Mouse (Mus musculus): ENCODE measurements around the gene Cmss1. TPM values are rescaled to one million over a fixed set of nuclear protein-coding genes. Genes with fewer than 3 reads are reported as not detected.

Gene Cmss1
- polyA plus RNA-seq, 1 experiment from 2014 or later: 18.6 TPM

GRCm38 (mm10) chr16:57372156-57372555, 234.5 kb downstream of the Cmss1 start:
- H3K27me3 ChIP-seq (ENCODE audit: control insufficient read depth, insufficient read depth, low read depth, low read length): no peaks in the 10 kb centered on the region
- ATAC-seq (ENCODE audit: low read depth): no peak
- H3K4me3 ChIP-seq (ENCODE audit: low read depth, low read length): no peak overlapping the region
- no peak overlapping the region for H3K9ac ChIP-seq (ENCODE audit: low read depth, low read length)
- no peaks in the 10 kb centered on the region for H3K4me1 ChIP-seq (ENCODE audit: control insufficient read depth, low read depth, low read length)
- no peaks in the 10 kb centered on the region for H3K9me3 ChIP-seq (replicated peaks; ENCODE audit: control insufficient read depth, low read length)
- no peaks in the 10 kb centered on the region for H3K36me3 ChIP-seq (ENCODE audit: control insufficient read depth, insufficient read depth)
- no peak overlapping the region for H3K27ac ChIP-seq (ENCODE audit: low read length)
- H3K4me2 ChIP-seq (ENCODE audit: low read depth, low read length): no peak overlapping the region
- 58% methylated on average over 3 of the region's 3 CpGs for WGBS (ENCODE audit: insufficient replicate concordance)

- no peak overlapping the region for H3K9ac ChIP-seq (ENCODE audit: low read depth, low read length)
- no peak overlapping the region for H3K4me2 ChIP-seq (ENCODE audit: low read depth, low read length)
- no peaks in the 10 kb centered on the region for H3K27me3 ChIP-seq (ENCODE audit: control insufficient read depth, insufficient read depth, low read depth, low read length)
- no peaks in the 10 kb centered on the region for H3K9me3 ChIP-seq (replicated peaks; ENCODE audit: control insufficient read depth, low read length)
- H3K4me1 ChIP-seq (ENCODE audit: control insufficient read depth, low read depth, low read length): no peaks in the 10 kb centered on the region
- H3K36me3 ChIP-seq (ENCODE audit: control insufficient read depth, insufficient read depth): no peaks in the 10 kb centered on the region
- no peak overlapping the region for H3K27ac ChIP-seq (ENCODE audit: low read length)
- H3K4me3 ChIP-seq (ENCODE audit: low read depth, low read length): no peak overlapping the region
- 68% methylated on average over 8 of the region's 8 CpGs for WGBS (ENCODE audit: insufficient replicate concordance)
- no peak for ATAC-seq (ENCODE audit: low read depth)
These were observed 236.7 kb downstream of the Cmss1 start for GRCm38 (mm10) chr16:57369846-57370496.

DNA sequence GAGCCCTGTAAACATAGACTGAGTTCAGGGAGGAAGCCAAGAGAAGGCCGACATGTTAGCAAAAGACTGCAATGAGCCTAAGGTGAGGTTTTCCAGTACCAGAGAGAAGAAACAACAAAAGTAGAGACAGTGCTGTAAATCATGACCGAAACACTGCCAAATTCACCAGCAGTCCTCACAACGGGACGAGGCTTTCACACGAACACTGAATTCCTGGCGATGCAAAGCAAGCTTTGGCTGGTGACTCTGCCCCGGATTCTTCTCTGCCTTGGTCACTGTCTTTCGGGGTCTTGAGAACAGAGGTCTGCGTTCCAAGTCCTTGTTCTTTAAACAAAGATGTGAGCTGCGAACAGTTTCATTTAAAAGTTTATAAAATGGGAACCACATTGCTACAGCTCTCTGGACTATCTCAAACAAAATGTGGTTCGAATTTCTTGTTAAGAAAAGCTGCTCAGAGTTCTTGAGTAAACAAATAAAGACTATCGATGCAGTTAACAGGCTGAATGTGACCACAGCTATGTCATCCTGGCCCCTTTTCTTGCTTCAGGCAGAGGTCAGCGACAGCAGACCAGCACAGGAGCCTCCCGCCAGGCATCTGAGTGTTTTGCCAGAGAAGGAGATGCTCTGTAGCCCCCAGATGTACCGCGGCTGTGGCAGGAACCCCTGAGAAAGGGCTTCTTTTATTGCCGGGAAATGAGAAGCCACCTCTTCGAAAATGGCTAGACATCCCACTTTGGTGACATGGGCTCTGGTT, 239.5 kb downstream of the Cmss1 start:
- ATAC-seq (ENCODE audit: low read depth): no peak
- Histone ChIP-seq H3K9me3 (replicated peaks; ENCODE audit: control insufficient read depth, low read length) (no peaks in the 10 kb centered on the region), H3K27me3 (ENCODE audit: control insufficient read depth, insufficient read depth, low read depth, low read length) (no peaks in the 10 kb centered on the region), H3K27ac (ENCODE audit: low read length) (no peak overlapping the region), H3K4me3 (ENCODE audit: low read depth, low read length) (no peak overlapping the region), H3K4me1 (ENCODE audit: control insufficient read depth, low read depth, low read length) (no peaks in the 10 kb centered on the region), H3K36me3 (ENCODE audit: control insufficient read depth, insufficient read depth) (no peaks in the 10 kb centered on the region), H3K4me2 (ENCODE audit: low read depth, low read length) (no peak overlapping the region), H3K9ac (ENCODE audit: low read depth, low read length) (no peak overlapping the region)
- WGBS (ENCODE audit: insufficient replicate concordance): 67% methylated on average over 18 of the region's 18 CpGs

DNA sequence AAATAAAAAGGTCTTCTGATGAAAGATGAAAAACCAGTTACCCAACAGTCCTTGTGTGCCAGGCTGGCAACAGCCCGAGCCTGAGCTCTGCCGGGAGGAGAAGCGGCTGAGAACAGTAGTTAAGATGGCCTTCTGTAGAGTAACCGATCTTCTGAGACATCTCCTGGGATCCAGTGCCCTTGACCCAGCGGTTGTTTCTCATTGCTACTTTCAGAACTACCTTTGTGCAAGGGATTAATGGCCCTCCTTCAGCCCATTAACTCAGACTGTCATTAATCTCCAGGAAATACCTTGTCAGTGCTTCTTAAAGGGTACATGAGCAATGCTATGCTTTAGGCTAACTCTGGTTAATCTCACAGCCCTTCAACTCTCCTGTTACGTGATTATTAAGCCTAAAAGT, 240.5 kb downstream of the Cmss1 start:
- H3K4me2 ChIP-seq (ENCODE audit: low read depth, low read length): no peak overlapping the region
- H3K36me3 ChIP-seq (ENCODE audit: control insufficient read depth, insufficient read depth): no peaks in the 10 kb centered on the region
- no peaks in the 10 kb centered on the region for H3K4me1 ChIP-seq (ENCODE audit: control insufficient read depth, low read depth, low read length)
- 74% methylated on average over 6 of the region's 6 CpGs for WGBS (ENCODE audit: insufficient replicate concordance)
- no peak overlapping the region for H3K4me3 ChIP-seq (ENCODE audit: low read depth, low read length)
- no peak overlapping the region for H3K9ac ChIP-seq (ENCODE audit: low read depth, low read length)
- no peak overlapping the region for H3K27ac ChIP-seq (ENCODE audit: low read length)
- H3K9me3 ChIP-seq (replicated peaks; ENCODE audit: control insufficient read depth, low read length): no peaks in the 10 kb centered on the region
- ATAC-seq (ENCODE audit: low read depth): no peak
- no peaks in the 10 kb centered on the region for H3K27me3 ChIP-seq (ENCODE audit: control insufficient read depth, insufficient read depth, low read depth, low read length)

GRCm38 (mm10) chr16:57364498-57364897, 242.2 kb downstream of the Cmss1 start:
- no peaks in the 10 kb centered on the region for H3K36me3 ChIP-seq (ENCODE audit: control insufficient read depth, insufficient read depth)
- WGBS (ENCODE audit: insufficient replicate concordance): 26% methylated on average over 7 of the region's 7 CpGs
- no peaks in the 10 kb centered on the region for H3K9me3 ChIP-seq (replicated peaks; ENCODE audit: control insufficient read depth, low read length)
- no peak overlapping the region for H3K4me3 ChIP-seq (ENCODE audit: low read depth, low read length)
- no peak for ATAC-seq (ENCODE audit: low read depth)
- H3K4me1 ChIP-seq (ENCODE audit: control insufficient read depth, low read depth, low read length): no peaks in the 10 kb centered on the region
- no peak overlapping the region for H3K9ac ChIP-seq (ENCODE audit: low read depth, low read length)
- H3K27ac ChIP-seq (ENCODE audit: low read length): no peak overlapping the region
- H3K4me2 ChIP-seq (ENCODE audit: low read depth, low read length): no peak overlapping the region
- no peaks in the 10 kb centered on the region for H3K27me3 ChIP-seq (ENCODE audit: control insufficient read depth, insufficient read depth, low read depth, low read length)

DNA sequence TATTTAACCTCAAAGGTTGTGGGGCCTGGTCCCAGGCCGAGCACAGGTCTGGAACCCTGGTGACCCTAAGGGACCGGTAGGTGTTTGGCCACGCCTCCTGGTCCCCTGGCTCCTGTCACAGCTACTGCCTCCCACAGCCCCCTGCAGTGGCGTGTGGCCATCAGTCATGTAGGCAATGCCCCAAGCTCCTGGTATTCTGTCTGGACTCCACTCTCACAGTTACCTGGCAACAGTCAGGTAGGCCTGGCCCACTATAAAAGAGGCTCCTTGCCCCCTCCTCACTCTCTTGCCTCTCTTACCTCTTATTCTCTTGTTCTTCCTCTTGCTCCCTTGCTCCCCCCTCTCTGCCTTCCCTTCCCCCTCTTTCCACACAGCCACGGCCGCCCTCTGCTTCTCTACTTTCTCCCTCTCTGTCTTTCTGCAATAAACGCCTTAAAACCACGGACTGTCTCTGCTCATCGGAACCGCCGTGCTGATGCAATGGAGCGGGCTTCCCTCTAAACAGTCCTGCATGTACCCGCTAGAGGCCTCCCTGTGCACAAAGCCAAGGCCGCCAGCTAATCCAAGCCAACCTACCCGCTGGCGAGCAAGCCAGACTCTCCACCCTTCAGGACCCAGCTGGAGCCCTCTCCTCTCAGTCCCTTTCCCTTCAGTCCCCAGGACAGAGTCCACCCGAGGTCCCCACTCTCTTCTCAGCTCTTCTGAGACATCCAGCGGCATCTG, 243.8 kb downstream of the Cmss1 start:
- WGBS (ENCODE audit: insufficient replicate concordance): 44% methylated on average over 18 of the region's 18 CpGs
- no peaks in the 10 kb centered on the region for H3K9me3 ChIP-seq (replicated peaks; ENCODE audit: control insufficient read depth, low read length)
- H3K36me3 ChIP-seq (ENCODE audit: control insufficient read depth, insufficient read depth): no peaks in the 10 kb centered on the region
- no peak overlapping the region for H3K4me3 ChIP-seq (ENCODE audit: low read depth, low read length)
- H3K27me3 ChIP-seq (ENCODE audit: control insufficient read depth, insufficient read depth, low read depth, low read length): no peaks in the 10 kb centered on the region
- H3K9ac ChIP-seq (ENCODE audit: low read depth, low read length): no peak overlapping the region
- H3K27ac ChIP-seq (ENCODE audit: low read length): no peak overlapping the region
- no peak overlapping the region for H3K4me2 ChIP-seq (ENCODE audit: low read depth, low read length)
- ATAC-seq (ENCODE audit: low read depth): peak; percentile 32; the same call in 1 of the 2 replicates
- no peaks in the 10 kb centered on the region for H3K4me1 ChIP-seq (ENCODE audit: control insufficient read depth, low read depth, low read length)

- no peaks in the 10 kb centered on the region for H3K9me3 ChIP-seq (replicated peaks; ENCODE audit: control insufficient read depth, low read length)
- H3K36me3 ChIP-seq (ENCODE audit: control insufficient read depth, insufficient read depth): no peaks in the 10 kb centered on the region
- WGBS (ENCODE audit: insufficient replicate concordance): 65% methylated on average over 3 of the region's 3 CpGs
- no peaks in the 10 kb centered on the region for H3K4me1 ChIP-seq (ENCODE audit: control insufficient read depth, low read depth, low read length)
- H3K27me3 ChIP-seq (ENCODE audit: control insufficient read depth, insufficient read depth, low read depth, low read length): no peaks in the 10 kb centered on the region
- H3K27ac ChIP-seq (ENCODE audit: low read length): no peak overlapping the region
- ATAC-seq (ENCODE audit: low read depth): no peak
- H3K9ac ChIP-seq (ENCODE audit: low read depth, low read length): no peak overlapping the region
- no peak overlapping the region for H3K4me3 ChIP-seq (ENCODE audit: low read depth, low read length)
- no peak overlapping the region for H3K4me2 ChIP-seq (ENCODE audit: low read depth, low read length)
These were observed 245.9 kb downstream of the Cmss1 start for GRCm38 (mm10) chr16:57360785-57361184.

DNA sequence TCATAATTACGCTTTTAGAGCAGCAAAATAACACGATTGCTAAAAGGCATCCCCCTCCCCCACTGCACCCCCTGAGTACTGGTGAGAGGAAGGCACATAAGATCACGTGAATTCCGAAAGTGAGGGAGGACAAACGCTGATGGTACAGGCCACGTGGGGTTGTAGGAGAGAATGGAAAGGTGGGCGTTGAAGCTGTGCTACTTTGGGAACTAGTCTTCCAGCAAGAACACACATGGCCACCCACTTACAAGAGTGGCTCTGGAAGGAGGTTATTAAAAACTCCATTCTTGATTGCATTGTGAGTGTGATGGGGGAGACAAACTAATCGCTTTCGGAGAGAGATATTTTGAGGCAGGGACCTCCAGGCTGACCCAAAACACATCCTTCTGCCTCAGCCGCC, 247.4 kb downstream of the Cmss1 start:
- Histone ChIP-seq H3K9me3 (replicated peaks; ENCODE audit: control insufficient read depth, low read length) (no peaks in the 10 kb centered on the region), H3K4me1 (ENCODE audit: control insufficient read depth, low read depth, low read length) (no peaks in the 10 kb centered on the region), H3K27ac (ENCODE audit: low read length) (no peak overlapping the region), H3K9ac (ENCODE audit: low read depth, low read length) (no peak overlapping the region), H3K36me3 (ENCODE audit: control insufficient read depth, insufficient read depth) (no peaks in the 10 kb centered on the region), H3K4me3 (ENCODE audit: low read depth, low read length) (no peak overlapping the region), H3K4me2 (ENCODE audit: low read depth, low read length) (no peak overlapping the region), H3K27me3 (ENCODE audit: control insufficient read depth, insufficient read depth, low read depth, low read length) (no peaks in the 10 kb centered on the region)
- 67% methylated on average over 10 of the region's 10 CpGs for WGBS (ENCODE audit: insufficient replicate concordance)
- ATAC-seq (ENCODE audit: low read depth): no peak

DNA sequence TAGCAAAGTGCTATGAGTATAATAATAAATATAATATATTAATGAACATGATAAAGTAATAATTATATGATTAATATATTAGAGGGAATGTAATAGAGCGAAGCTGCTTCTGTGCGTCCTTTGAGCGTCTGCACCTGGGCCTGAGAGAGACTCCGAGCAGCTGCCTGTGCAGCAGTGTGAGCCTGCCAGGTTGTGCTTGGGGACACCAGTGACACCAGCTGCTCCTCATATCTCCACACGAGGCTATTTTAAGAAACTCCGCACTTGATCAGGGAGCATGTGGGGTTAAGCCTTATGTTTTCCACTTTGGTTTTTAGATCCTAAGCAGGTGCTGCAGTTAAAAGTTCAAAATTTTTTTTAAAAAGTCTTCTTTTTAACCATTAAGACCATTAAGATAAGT, 249.7 kb downstream of the Cmss1 start:
- WGBS (ENCODE audit: insufficient replicate concordance): 78% methylated on average over 6 of the region's 6 CpGs

More for the DNA sequence above, 249.7 kb downstream of the Cmss1 start:
- Histone ChIP-seq H3K27ac (ENCODE audit: low read length) (no peak overlapping the region), H3K9me3 (replicated peaks; ENCODE audit: control insufficient read depth, low read length) (no peaks in the 10 kb centered on the region), H3K27me3 (ENCODE audit: control insufficient read depth, insufficient read depth, low read depth, low read length) (no peaks in the 10 kb centered on the region), H3K4me2 (ENCODE audit: low read depth, low read length) (no peak overlapping the region), H3K4me3 (ENCODE audit: low read depth, low read length) (no peak overlapping the region), H3K36me3 (ENCODE audit: control insufficient read depth, insufficient read depth) (no peaks in the 10 kb centered on the region), H3K4me1 (ENCODE audit: control insufficient read depth, low read depth, low read length) (no peaks in the 10 kb centered on the region), H3K9ac (ENCODE audit: low read depth, low read length) (no peak overlapping the region)
- ATAC-seq (ENCODE audit: low read depth): no peak

Measured in liver, embryonic 16.5 days (tissue).